Mouse (Mus musculus): Measurements from ENCODE around the gene Spg7.

GRCm38 (mm10) chr8:123122670-123123069, 59.9 kb downstream of the Spg7 start:
- TF ChIP-seq CTCF (IDR thresholded peaks at IDR 0.05), result no peak
- TF ChIP-seq EP300 (IDR thresholded peaks at IDR 0.05), result no peak
